Mouse (Mus musculus): ENCODE data around the gene Frmd4a. TPM values are rescaled to one million over a fixed set of nuclear protein-coding genes. Genes with fewer than 3 reads are reported as not detected.

Gene Frmd4a
- polyA plus RNA-seq, 2 experiments = 39.6 to 47.0 TPM

GRCm38 (mm10) chr2:4291100-4291499, 273.6 kb downstream of the Frmd4a start:
- DNase-seq (ENCODE audit: low spot score) (no peak), ATAC-seq (ENCODE audit: low FRiP score, low read depth) (no peak)
- H3K27ac ChIP-seq (replicated peaks; ENCODE audit: low read depth, low read length) = no peak overlapping the region
- no peaks in the 10 kb centered on the region for H3K36me3 ChIP-seq (ENCODE audit: control insufficient read depth, insufficient read depth, low read length)
- peaks cover 20% of the 10 kb centered on the region for H3K4me1 ChIP-seq (ENCODE audit: control insufficient read depth, insufficient read depth, low read length)
- TF ChIP-seq POLR2A (IDR thresholded peaks at IDR 0.05; ENCODE audit: borderline replicate concordance, extremely low read depth, insufficient read depth, insufficient read length) = no peak
- no peaks in the 10 kb centered on the region for H3K9me3 ChIP-seq (ENCODE audit: control insufficient read depth, low read length)
- H3K4me3 ChIP-seq (replicated peaks; ENCODE audit: low read length) = no peak overlapping the region
- no peak overlapping the region for H3K4me2 ChIP-seq (replicated peaks; ENCODE audit: low read depth, low read length, severe bottlenecking)
- H3K27me3 ChIP-seq (ENCODE audit: control insufficient read depth, insufficient read depth, low read length) = no peaks in the 10 kb centered on the region
- 56% methylated on average over 2 of the region's 2 CpGs for WGBS
- H3K9ac ChIP-seq (ENCODE audit: low read depth, low read length, severe bottlenecking) = no peak overlapping the region

GRCm38 (mm10) chr2:4291671-4292070, 274.2 kb downstream of the Frmd4a start:
- Histone ChIP-seq H3K4me3 (replicated peaks; ENCODE audit: low read length) (no peak overlapping the region), H3K27me3 (ENCODE audit: control insufficient read depth, insufficient read depth, low read length) (no peaks in the 10 kb centered on the region), H3K27ac (replicated peaks; ENCODE audit: low read depth, low read length) (no peak overlapping the region), H3K36me3 (ENCODE audit: control insufficient read depth, insufficient read depth, low read length) (no peaks in the 10 kb centered on the region), H3K4me1 (ENCODE audit: control insufficient read depth, insufficient read depth, low read length) (peaks cover 16% of the 10 kb centered on the region), H3K4me2 (replicated peaks; ENCODE audit: low read depth, low read length, severe bottlenecking) (no peak overlapping the region), H3K9me3 (ENCODE audit: control insufficient read depth, low read length) (no peaks in the 10 kb centered on the region), H3K9ac (ENCODE audit: low read depth, low read length, severe bottlenecking) (no peak overlapping the region)
- ATAC-seq (ENCODE audit: low FRiP score, low read depth) (no peak), DNase-seq (ENCODE audit: low spot score) (peak; percentile 24)
- 56% methylated on average over 3 of the region's 3 CpGs for WGBS
- TF ChIP-seq POLR2A (IDR thresholded peaks at IDR 0.05; ENCODE audit: borderline replicate concordance, extremely low read depth, insufficient read depth, insufficient read length) = no peak

- Histone ChIP-seq H3K4me2 (replicated peaks; ENCODE audit: low read depth, low read length, severe bottlenecking) (no peak overlapping the region), H3K36me3 (ENCODE audit: control insufficient read depth, insufficient read depth, low read length) (no peaks in the 10 kb centered on the region), H3K4me3 (replicated peaks; ENCODE audit: low read length) (no peak overlapping the region), H3K9ac (ENCODE audit: low read depth, low read length, severe bottlenecking) (no peak overlapping the region), H3K27ac (replicated peaks; ENCODE audit: low read depth, low read length) (no peak overlapping the region), H3K4me1 (ENCODE audit: control insufficient read depth, insufficient read depth, low read length) (peaks cover 25% of the 10 kb centered on the region), H3K27me3 (ENCODE audit: control insufficient read depth, insufficient read depth, low read length) (no peaks in the 10 kb centered on the region), H3K9me3 (ENCODE audit: control insufficient read depth, low read length) (no peaks in the 10 kb centered on the region)
- DNase-seq (ENCODE audit: low spot score) = no peak
- no peak for TF ChIP-seq POLR2A (IDR thresholded peaks at IDR 0.05; ENCODE audit: borderline replicate concordance, extremely low read depth, insufficient read depth, insufficient read length)
- ATAC-seq (ENCODE audit: low FRiP score, low read depth) = no peak
- WGBS = 86% methylated on average over 1 of the region's 1 CpGs
These were observed 276.2 kb downstream of the Frmd4a start for GRCm38 (mm10) chr2:4293726-4294125.

GRCm38 (mm10) chr2:4295641-4296040, 278.1 kb downstream of the Frmd4a start:
- no peak for TF ChIP-seq POLR2A (IDR thresholded peaks at IDR 0.05; ENCODE audit: borderline replicate concordance, extremely low read depth, insufficient read depth, insufficient read length)
- ATAC-seq (ENCODE audit: low FRiP score, low read depth) (no peak), DNase-seq (ENCODE audit: low spot score) (no peak)
- Histone ChIP-seq H3K27me3 (ENCODE audit: control insufficient read depth, insufficient read depth, low read length) (no peaks in the 10 kb centered on the region), H3K9ac (ENCODE audit: low read depth, low read length, severe bottlenecking) (no peak overlapping the region), H3K9me3 (ENCODE audit: control insufficient read depth, low read length) (no peaks in the 10 kb centered on the region), H3K36me3 (ENCODE audit: control insufficient read depth, insufficient read depth, low read length) (no peaks in the 10 kb centered on the region), H3K4me1 (ENCODE audit: control insufficient read depth, insufficient read depth, low read length) (peaks cover 40% of the 10 kb centered on the region), H3K4me2 (replicated peaks; ENCODE audit: low read depth, low read length, severe bottlenecking) (no peak overlapping the region), H3K4me3 (replicated peaks; ENCODE audit: low read length) (no peak overlapping the region), H3K27ac (replicated peaks; ENCODE audit: low read depth, low read length) (no peak overlapping the region; the same call in 1 of the 2 replicates)

GRCm38 (mm10) chr2:4296881-4297280, 279.4 kb downstream of the Frmd4a start:
- no peak for ATAC-seq (ENCODE audit: low FRiP score, low read depth)
- Histone ChIP-seq H3K4me1 (ENCODE audit: control insufficient read depth, insufficient read depth, low read length) (peaks cover 40% of the 10 kb centered on the region), H3K4me3 (replicated peaks; ENCODE audit: low read length) (no peak overlapping the region), H3K9ac (ENCODE audit: low read depth, low read length, severe bottlenecking) (no peak overlapping the region), H3K4me2 (replicated peaks; ENCODE audit: low read depth, low read length, severe bottlenecking) (no peak overlapping the region), H3K9me3 (ENCODE audit: control insufficient read depth, low read length) (no peaks in the 10 kb centered on the region), H3K27me3 (ENCODE audit: control insufficient read depth, insufficient read depth, low read length) (no peaks in the 10 kb centered on the region), H3K27ac (replicated peaks; ENCODE audit: low read depth, low read length) (no peak overlapping the region), H3K36me3 (ENCODE audit: control insufficient read depth, insufficient read depth, low read length) (no peaks in the 10 kb centered on the region)
- no peak for DNase-seq (ENCODE audit: low spot score)
- no peak for TF ChIP-seq POLR2A (IDR thresholded peaks at IDR 0.05; ENCODE audit: borderline replicate concordance, extremely low read depth, insufficient read depth, insufficient read length)
- WGBS = 80% methylated on average over 10 of the region's 10 CpGs
